Mouse (Mus musculus): ENCODE measurements around the gene Tmem163.

DNA sequence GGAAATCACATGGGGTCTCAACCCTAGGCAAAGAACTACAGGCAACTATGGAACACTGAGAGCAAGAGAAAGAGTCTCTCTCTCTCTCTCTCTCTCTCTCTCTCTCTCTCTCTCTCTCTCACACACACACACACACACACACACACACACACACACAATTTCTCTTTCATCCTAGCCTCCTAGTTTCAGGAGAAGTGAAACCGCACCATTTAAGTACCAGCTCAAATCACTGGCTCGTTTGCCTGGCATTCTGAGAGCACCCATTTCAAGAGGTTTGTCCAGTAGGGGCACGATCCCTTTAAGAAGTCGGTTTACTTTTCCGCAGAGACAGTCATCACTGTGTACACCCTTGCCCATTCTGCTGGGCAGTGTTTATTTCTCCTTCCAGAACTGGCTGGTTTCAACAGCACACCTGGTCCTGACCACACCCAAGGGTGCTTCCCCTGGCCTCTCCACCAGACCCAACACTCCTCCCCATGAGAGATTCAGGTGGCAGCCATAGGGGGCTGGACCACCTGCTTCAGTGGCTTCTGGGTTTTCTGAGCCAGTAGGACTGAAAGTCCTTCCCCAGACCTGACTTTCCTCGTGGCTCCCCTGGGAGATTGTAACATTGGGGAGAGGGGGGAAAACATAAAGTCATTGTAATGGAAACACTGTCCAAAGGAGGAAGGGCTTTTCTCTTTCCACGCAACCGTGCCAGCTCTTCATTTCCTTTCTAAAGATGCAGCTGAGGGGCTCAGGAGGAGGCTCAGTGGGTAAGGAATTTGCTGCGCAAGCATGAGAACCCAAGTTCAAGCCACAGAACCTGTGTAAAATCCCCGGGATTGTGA lies 5.9 kb downstream of the Tmem163 start:
- TF ChIP-seq CTCF (IDR thresholded peaks at IDR 0.05; ENCODE audit: borderline replicate concordance, extremely low read depth, insufficient read depth, insufficient read length) (no peak), POLR2A (IDR thresholded peaks at IDR 0.05; ENCODE audit: borderline replicate concordance, extremely low read depth, insufficient read depth, insufficient read length, poor library complexity, severe bottlenecking) (no peak)
